Mouse (Mus musculus) frontal cortex, adult 2 months (tissue): ENCODE data around the gene Slc39a2. TPM values are rescaled to one million over a fixed set of nuclear protein-coding genes. Genes with fewer than 3 reads are reported as not detected.
"Not testable (repeated sequence)": the region's sequence is repeated elsewhere in the genome, so short reads cannot be mapped to it uniquely, and the experiment has no call there.

Experiments
- DNase-seq, 2 experiments: peaks; one replicate each; pipeline ENCODE4 v3.0.0; 2022; ENCODE audit warnings: low spot score in 1 of 2; ENCODE audit errors: extremely low spot score in 1 of 2
- polyA plus RNA-seq: library from polyadenylated mRNA; depleted of rRNA; stranded (reverse); fragments of >200 nt; gene quantifications from 2 replicates; pipeline ENCODE4 v1.2.3, GENCODE M21; 2012; rRNA removed

Slc39a2 gene
- polyA plus RNA-seq: 19.7 and 20.4 TPM in 2 replicates

DNA sequence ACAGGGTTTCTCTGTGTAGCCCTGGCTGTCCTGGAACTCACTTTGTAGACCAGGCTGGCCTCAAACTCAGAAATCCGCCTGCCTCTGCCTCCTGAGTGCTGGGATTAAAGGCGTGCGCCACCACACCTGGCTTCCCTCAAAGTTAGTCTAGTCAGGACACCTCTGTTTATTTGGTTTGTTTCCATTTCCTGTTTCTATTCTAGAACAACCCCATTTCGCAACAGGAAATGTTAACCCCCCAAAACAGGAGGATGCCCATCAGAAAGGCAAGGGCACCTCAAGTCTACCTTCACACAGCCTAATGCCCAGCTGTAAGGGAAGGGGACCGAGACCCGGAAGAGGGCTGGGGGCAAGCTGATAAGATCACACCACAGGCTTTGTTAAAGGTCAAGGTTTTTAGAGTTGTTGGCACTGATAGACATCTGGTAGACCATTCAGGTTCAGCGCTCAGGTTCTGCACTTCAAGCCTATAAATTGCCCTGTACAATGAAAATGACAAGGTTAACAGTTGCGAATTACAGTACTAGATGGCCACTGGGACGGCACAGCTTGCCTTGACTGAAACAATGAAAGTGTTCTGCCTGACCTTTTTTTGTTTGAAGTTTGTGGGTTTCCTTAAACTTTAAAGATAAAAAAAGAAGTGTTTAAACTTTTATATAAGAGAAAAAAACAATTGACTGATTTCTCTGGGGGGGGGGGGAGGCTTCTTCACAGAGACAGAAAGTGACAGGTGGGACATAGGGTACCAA, at the start of gene Slc39a2:
Slc39a2 (plus strand) TSS at position 699 of the 749 bp plus-strand sequence.
- no peak for DNase-seq

DNA sequence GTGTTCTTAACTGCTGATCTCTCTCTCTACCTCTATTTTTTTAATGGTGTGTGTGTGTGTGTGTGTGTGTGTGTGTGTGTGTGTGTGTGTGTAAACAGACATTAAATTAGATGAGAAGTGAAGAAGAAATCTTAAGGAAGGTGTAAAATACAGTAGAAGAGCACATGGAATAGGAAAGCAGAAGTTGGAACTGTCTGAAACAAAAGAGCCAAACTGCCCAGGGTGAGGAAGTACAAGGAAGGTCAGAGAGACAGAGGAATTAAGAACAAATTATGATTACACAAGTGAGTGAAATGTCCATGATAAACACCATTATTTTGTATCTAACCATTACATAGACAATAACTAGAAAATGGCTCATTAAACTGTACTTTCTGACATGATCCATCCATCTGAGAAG, 48.8 kb upstream of the Slc39a2 start:
- no peak for DNase-seq

DNA sequence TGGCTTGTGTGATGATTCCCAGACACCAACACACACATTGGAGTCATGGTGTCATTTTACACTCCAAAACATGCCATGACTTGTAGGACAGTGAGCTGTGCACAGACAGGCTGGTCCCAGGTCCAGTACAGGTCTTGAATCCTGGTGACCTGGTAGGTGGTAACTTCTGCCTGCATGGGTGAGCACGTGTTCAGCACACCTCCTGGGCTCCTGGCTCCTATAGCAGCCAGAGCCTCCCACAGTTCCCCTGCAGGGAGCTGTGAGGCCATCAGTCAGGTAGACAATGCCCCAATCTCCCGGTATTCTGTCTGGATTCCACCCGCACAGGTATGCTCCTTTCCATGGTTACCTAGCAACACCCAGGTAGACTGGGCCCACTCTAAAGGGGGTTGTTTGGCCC, 46.1 kb upstream of the Slc39a2 start:
- DNase-seq: no peak

GRCm38 (mm10) chr14:51851006-51851405, 41.7 kb upstream of the Slc39a2 start:
- not testable (repeated sequence) for DNase-seq

GRCm38 (mm10) chr14:51853399-51853798, 39.3 kb upstream of the Slc39a2 start, which contains the start of gene Ear6:
Gene Ear6 (plus strand): TSS chr14:51853699.
- DNase-seq: no peak

DNA sequence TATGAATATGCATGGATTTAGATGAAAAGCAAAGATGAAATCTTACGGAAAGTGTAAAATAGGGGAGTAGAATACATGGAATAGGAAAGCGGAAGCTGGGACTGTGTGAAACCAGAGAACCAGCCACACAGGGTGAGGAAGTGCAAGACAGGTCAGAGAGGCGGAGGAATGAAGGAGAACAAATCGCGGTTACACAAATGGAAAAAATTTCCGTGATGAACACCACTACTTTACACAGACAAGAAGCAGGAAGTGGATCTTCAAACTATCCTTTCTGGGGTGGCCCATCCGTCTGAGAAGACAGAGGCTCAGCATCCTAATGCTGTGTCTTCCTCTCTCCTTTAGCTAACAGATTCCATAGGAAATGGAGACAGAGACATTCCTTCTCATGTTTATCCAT, 37.4 kb upstream of the Slc39a2 start:
- not testable (repeated sequence) for DNase-seq

- DNase-seq: peak in 1 of 2 experiments; percentile 28
Observed at GRCm38 (mm10) chr14:51863603-51864002, 29.1 kb upstream of the Slc39a2 start.

GRCm38 (mm10) chr14:51870756-51871155, 21.9 kb upstream of the Slc39a2 start:
- no peak for DNase-seq

- no peak for DNase-seq
Observed at GRCm38 (mm10) chr14:51871741-51872140, 20.9 kb upstream of the Slc39a2 start.

DNA sequence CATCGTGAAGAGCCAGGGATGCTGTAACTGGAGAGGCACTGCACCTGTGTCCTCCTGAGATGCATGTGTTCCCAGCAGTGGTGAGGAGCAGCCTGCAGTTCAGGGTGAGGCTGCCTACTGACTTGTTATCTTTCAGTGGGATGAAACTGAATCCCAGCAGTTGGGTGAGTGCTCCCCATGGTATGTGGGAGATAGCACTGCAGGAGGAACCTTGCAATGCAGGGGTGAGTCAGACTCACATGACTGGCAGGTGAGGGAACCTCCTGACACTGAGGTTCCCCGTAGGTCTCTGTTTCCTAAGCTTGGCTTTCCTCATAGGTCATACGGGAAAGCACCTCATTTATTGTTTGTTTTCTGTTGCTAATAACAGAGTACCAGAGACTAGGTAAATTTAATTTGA, 15.2 kb upstream of the Slc39a2 start:
- no peak for DNase-seq

DNA sequence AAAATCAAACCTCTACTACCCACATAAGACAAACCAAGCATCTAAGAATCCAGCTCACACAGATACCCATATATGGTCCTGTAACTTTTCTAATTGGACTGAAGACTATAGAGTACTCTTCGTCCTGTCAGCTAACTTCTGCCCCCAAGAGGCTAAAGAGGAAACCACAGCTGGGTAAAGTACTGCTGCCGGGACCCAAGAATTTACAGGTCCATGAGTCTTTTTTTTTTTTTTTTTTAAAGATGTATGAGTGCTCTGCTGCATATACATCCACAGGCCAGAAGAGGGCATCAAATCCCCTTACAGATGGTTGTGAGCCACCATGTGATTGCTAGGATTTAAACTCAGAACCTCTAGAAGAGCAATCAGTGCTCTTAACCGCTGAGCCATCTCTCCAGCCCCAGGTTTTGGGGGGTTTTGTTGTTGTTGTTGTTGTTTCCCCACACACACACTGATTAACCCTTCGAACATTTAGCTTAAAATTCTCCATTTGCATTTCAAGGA, 9.1 kb upstream of the Slc39a2 start:
- DNase-seq: peak; percentile 64 to 78

DNA sequence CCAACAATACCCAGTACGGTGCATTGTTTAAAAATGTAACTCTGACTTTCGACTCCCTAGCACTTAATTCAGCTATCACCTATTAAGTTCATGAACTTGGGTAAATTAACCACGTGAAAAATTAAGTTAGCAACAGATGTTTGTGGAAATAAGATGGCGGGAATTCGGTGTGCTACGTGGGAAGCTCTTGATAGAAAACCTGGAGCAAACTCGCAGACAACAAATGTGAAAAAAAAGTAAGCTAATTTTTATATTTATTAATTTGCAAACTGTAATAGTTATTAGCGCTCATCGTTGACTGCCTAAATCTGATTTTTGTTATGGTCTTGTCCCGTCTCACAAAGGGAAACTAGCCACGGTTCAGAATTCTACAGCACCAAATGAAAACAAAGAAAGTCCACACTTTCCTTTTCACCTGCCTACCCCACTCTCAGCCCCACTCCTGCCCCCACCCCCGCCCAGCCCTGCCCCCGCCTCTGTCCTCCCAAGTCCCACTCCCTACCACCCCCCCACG, 8.6 kb upstream of the Slc39a2 start:
- DNase-seq: no peak

DNA sequence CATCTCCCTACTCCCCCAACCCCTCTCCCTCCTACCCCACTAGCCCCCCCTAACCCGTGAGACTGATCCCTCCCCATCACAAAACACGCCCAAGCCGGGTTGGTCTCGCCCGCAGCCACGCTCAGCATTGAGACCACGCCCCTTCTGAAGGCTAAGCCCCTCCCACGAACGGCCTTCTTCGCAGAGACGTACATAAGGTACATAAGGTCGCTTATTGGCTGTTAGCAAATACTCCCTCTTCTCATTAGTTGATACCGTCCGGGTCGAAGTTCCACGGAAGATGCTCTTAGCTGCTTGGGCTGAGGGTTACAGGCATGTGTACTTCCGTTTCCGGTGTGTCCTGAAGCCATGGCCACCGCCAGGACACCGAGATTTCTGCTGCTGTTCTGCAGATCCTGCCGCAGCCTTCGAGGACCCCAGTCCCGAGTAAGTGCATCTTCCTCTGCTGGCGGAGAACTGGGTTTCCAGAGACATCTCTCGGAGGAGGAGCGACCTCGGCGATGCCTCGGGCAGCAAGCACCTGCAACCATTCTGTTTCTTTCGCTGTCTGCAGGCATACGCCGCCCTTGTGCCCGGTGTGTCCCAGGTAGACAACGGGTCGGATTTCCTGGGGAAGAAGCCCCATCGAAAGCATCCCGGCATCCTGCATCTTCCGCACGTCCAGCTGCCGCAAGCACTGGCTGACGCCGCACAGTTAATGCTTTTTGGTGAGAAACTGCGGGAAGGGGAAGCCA, 7.9 kb upstream of the Slc39a2 start, which contains the start of gene Mettl17:
Mettl17 (plus strand) TSS at position 245 of the 734 bp plus-strand sequence.
- peak; percentile 95 for DNase-seq

- no peak for DNase-seq
Observed at GRCm38 (mm10) chr14:51886051-51886450, 6.6 kb upstream of the Slc39a2 start.

- no peak for DNase-seq
Observed at GRCm38 (mm10) chr14:51889833-51890232, 2.9 kb upstream of the Slc39a2 start.

- no peak for DNase-seq
Observed at GRCm38 (mm10) chr14:51893094-51893794, 555 bp downstream of the Slc39a2 start.

- DNase-seq: no peak
Observed at GRCm38 (mm10) chr14:51893809-51894208, 1.1 kb downstream of the Slc39a2 start.

GRCm38 (mm10) chr14:51895071-51895470, 2.4 kb downstream of the Slc39a2 start:
- DNase-seq: no peak

DNA sequence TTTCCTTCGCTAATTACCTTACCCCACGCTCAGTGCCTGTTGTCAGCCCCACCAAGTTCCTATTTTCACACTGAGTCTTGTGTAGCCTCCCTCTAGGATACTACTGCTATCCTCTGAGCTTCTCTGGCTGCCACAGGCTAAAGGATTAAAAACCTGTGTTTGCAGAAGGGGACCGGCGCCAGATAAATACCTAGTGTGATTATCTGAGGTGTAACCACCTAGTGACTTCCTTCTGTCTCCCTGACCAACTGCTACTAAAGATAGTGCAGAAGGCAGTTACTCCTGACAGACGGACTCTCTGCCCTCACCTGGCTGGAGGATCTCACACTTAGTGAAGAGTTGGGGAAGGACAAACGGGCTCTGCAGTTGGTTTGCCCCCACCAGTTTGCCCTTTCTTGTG, 3.3 kb downstream of the Slc39a2 start:
- DNase-seq: no peak

GRCm38 (mm10) chr14:51896539-51897170, 4.0 kb downstream of the Slc39a2 start:
- DNase-seq: no peak
